Mouse (Mus musculus) neutrophil, adult 83 days (primary cell): ENCODE results near the gene Hnrnpa3. TPM values are rescaled to one million over a fixed set of nuclear protein-coding genes. Genes with fewer than 3 reads are reported as not detected.

Source experiments
- total RNA-seq, 2 experiments: library from RNA; stranded (reverse); gene quantifications; one replicate each; pipeline ENCODE4 v1.2.4; 2023

Gene Hnrnpa3
- total RNA-seq: 100 to 1,000 TPM; 406 to 407 TPM

DNA sequence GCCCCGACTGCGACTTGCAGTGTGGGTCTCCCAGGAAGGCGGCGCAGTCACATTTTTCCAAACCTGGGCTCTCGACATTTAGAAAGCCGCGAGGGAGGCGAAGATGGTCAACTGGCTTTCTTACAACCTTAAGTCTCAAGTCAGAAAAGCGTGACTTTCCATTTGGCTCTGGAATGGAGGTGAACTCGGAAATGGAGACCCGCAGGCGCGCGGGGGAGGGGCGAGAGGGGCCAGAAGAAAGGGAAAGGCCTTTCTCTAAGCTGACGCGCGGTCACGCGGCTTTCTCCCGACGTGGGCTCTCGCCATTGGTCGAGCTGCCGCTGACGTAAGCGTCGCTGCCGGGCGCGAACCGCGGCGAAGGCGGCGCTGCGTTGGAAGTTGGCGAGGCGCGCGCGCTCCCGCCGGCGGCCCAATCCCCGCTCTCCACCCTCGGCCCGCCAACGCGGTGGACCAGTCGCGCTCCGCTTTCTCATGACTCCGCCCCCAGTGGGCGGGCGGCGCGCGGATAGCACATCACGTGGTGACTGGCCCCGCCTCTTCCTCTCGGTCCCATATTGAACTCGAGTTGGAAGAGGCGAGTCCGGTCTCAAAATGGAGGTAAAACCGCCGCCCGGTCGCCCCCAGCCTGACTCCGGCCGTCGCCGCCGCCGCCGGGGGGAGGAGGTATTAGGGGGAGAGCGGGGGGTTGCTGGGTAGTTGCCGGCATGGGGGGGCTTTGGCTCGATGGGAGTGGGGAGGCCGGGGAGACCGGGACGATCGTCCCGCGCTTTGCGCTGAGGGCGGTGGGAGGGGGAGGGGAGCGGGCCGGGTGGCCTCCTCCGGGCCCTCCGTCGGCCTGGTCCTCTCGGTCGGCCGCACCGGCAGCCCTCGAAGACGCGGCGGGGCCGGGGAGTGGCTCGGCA, at the start of gene Hnrnpa3:
Gene Hnrnpa3, plus strand, starts transcription at position 535 of the 902 bp plus-strand sequence.

GRCm38 (mm10) chr2:75704234-75705161, 45.4 kb downstream of the Hnrnpa3 start, which contains the start of gene Nfe2l2:
Gene Nfe2l2 (minus strand): TSS chr2:75704641.

Other genes starting within 250 kb of the Hnrnpa3 start
- 100 to 1,000 TPM; 142 to 154 TPM for gene Nfe2l2, start 45.4 kb downstream of the Hnrnpa3 start, total RNA-seq
- 100 to 1,000 TPM in 1 of 2 experiments, 10 to 100 TPM in 1; 99.0 to 108 TPM for gene Agps, start 172.9 kb downstream of the Hnrnpa3 start, total RNA-seq